Mouse (Mus musculus): ENCODE data around the gene Lrrc8a.

- TF ChIP-seq CTCF (IDR thresholded peaks at IDR 0.05; ENCODE audit: low read depth, low read length) (no peak), POLR2A (IDR thresholded peaks at IDR 0.05; ENCODE audit: borderline replicate concordance, low read depth, low read length) (no peak)
Measured at GRCm38 (mm10) chr2:30247681-30248080, 10.2 kb downstream of the Lrrc8a start.
